Mouse (Mus musculus) kidney, adult 2 months (tissue): ENCODE data around the gene Zbtb8os.

Experiments
- CTCF ChIP-seq: fragments of 200-500 bp; conservative IDR thresholded peaks from 2 replicates; pipeline ENCODE4 v1.5.1; 2011; ENCODE audit warnings: low read depth, mild to moderate bottlenecking, control low read depth, low read length, moderate library complexity, mixed read lengths; ENCODE audit not compliant: insufficient read depth, insufficient read length
- POLR2A ChIP-seq: fragments of 200-500 bp; IDR thresholded peaks from one replicate; pipeline ENCODE4 v1.6.1; 2011; ENCODE audit warnings: low read depth, low read length, control low read depth

- TF ChIP-seq CTCF (no peak), POLR2A (no peak)
Measured at GRCm38 (mm10) chr4:129303816-129304215, 31.7 kb upstream of the Zbtb8os start.
